Mouse (Mus musculus) thymus, adult 2 months (tissue): ENCODE measurements around the gene Gm20388. TPM values are rescaled to one million over a fixed set of nuclear protein-coding genes. Genes with fewer than 3 reads are reported as not detected.

Experiments used
- DNase-seq: peaks from one replicate; pipeline ENCODE4 v3.0.0; 2021
- H3K27ac ChIP-seq: fragments of 200-500 bp; 2 replicates; pipeline ENCODE4 v1.5.1; 2012; ENCODE audit warnings: low read length, control low read depth; ENCODE audit not compliant: control insufficient read depth, insufficient read depth
- H3K27me3 ChIP-seq: fragments of 200-500 bp; 2 replicates; pipeline ENCODE4 v1.6.1; 2012; ENCODE audit warnings: mild to moderate bottlenecking, low read length, moderate library complexity, mixed read lengths; ENCODE audit not compliant: control insufficient read depth, insufficient read depth
- H3K36me3 ChIP-seq: fragments of 200-500 bp; 2 replicates; pipeline ENCODE4 v1.6.1; 2012; ENCODE audit warnings: mild to moderate bottlenecking, low read length, moderate library complexity; ENCODE audit not compliant: control insufficient read depth, insufficient read depth
- H3K4me1 ChIP-seq: fragments of 200-500 bp; replicated peaks from 2 replicates; pipeline ENCODE4 v1.6.1; 2012; ENCODE audit warnings: low read length; ENCODE audit not compliant: control insufficient read depth, insufficient read depth
- H3K4me3 ChIP-seq: fragments of 200-500 bp; 2 replicates; pipeline ENCODE4 v1.5.1; 2012; ENCODE audit warnings: mild to moderate bottlenecking, low read length, control low read depth, moderate library complexity; ENCODE audit not compliant: control insufficient read depth, insufficient read depth
- CTCF ChIP-seq: fragments of 200-500 bp; IDR thresholded peaks from 2 replicates; pipeline ENCODE4 v1.5.1; 2012; ENCODE audit warnings: mild to moderate bottlenecking, control low read depth, low read length, moderate library complexity, borderline replicate concordance; ENCODE audit not compliant: control insufficient read depth, poor library complexity, insufficient read depth; ENCODE audit errors: extremely low read depth
- POLR2A ChIP-seq: fragments of 200-500 bp; IDR thresholded peaks from 2 replicates; pipeline ENCODE4 v1.6.1; 2012; ENCODE audit warnings: mild to moderate bottlenecking, low read length, control low read depth, moderate library complexity; ENCODE audit not compliant: control insufficient read depth, poor library complexity, insufficient read depth; ENCODE audit errors: extremely low read depth
- WGBS: fragments of 180-500 bp; shearing (Covaris S2); methylation state at CpG from one replicate; pipeline ENCODE4 v1.1.7; 2018; 5-methylcytosine and 5-hydroxymethylcytosine counted together
- polyA plus RNA-seq: library from polyadenylated mRNA; depleted of rRNA; stranded (reverse); fragments of >200 nt; gene quantifications from 2 replicates; pipeline ENCODE4 v1.2.3, GENCODE M21; 2012

Gm20388 gene
- polyA plus RNA-seq, 1 experiment = 103 TPM

GRCm38 (mm10) chr8:120079361-120079760, 168.7 kb downstream of the Gm20388 start:
- Histone ChIP-seq H3K27me3 (no peaks in the 10 kb centered on the region), H3K4me3 (no peak overlapping the region), H3K4me1 (peaks cover 7% of the 10 kb centered on the region), H3K36me3 (peaks cover 22% of the 10 kb centered on the region), H3K27ac (no peak overlapping the region)
- TF ChIP-seq CTCF = no peak
- TF ChIP-seq POLR2A = no peak
- 84% methylated on average over 5 of the region's 5 CpGs for WGBS
- no peak for DNase-seq

- WGBS = 94% methylated on average over 8 of the region's 8 CpGs
- TF ChIP-seq POLR2A (no peak), CTCF (no peak)
- DNase-seq = no peak
- H3K36me3 ChIP-seq = peaks cover 55% of the 10 kb centered on the region
- H3K4me1 ChIP-seq = no peaks in the 10 kb centered on the region
- no peaks in the 10 kb centered on the region for H3K27me3 ChIP-seq
- no peak overlapping the region for H3K4me3 ChIP-seq
- no peak overlapping the region for H3K27ac ChIP-seq
These were observed 172.6 kb downstream of the Gm20388 start for GRCm38 (mm10) chr8:120083261-120083660.

- Histone ChIP-seq H3K36me3 (peaks cover 61% of the 10 kb centered on the region), H3K27me3 (no peaks in the 10 kb centered on the region), H3K27ac (no peak overlapping the region), H3K4me1 (no peaks in the 10 kb centered on the region), H3K4me3 (no peak overlapping the region)
- 96% methylated on average over 8 of the region's 8 CpGs for WGBS
- no peak for DNase-seq
- TF ChIP-seq CTCF = no peak
These were observed 174.1 kb downstream of the Gm20388 start for GRCm38 (mm10) chr8:120084783-120085182.

- Histone ChIP-seq H3K4me3 (no peak overlapping the region), H3K4me1 (no peaks in the 10 kb centered on the region), H3K27me3 (no peaks in the 10 kb centered on the region), H3K27ac (no peak overlapping the region), H3K36me3 (peaks cover 56% of the 10 kb centered on the region)
- WGBS = 97% methylated on average over 7 of the region's 7 CpGs
- no peak for TF ChIP-seq CTCF
- TF ChIP-seq POLR2A = no peak
- DNase-seq = no peak
These were observed 178.9 kb downstream of the Gm20388 start for GRCm38 (mm10) chr8:120089511-120089910.

GRCm38 (mm10) chr8:120091032-120091431, 180.4 kb downstream of the Gm20388 start:
- 92% methylated on average over 3 of the region's 3 CpGs for WGBS
- H3K4me3 ChIP-seq = no peak overlapping the region
- H3K4me1 ChIP-seq = 0 out of 2 replicates have a peak, but pooled peaks cover 2% of the 10 kb centered on the region
- DNase-seq = no peak
- H3K36me3 ChIP-seq = peaks cover 44% of the 10 kb centered on the region
- no peak overlapping the region for H3K27ac ChIP-seq
- H3K27me3 ChIP-seq = no peaks in the 10 kb centered on the region
- TF ChIP-seq CTCF = no peak

GRCm38 (mm10) chr8:120093103-120093502, 182.5 kb downstream of the Gm20388 start:
- WGBS = 98% methylated on average over 3 of the region's 3 CpGs
- H3K27ac ChIP-seq = no peak overlapping the region
- no peak overlapping the region for H3K4me3 ChIP-seq
- TF ChIP-seq POLR2A = no peak
- TF ChIP-seq CTCF = no peak
- H3K4me1 ChIP-seq = 0 out of 2 replicates have a peak, but pooled peaks cover 3% of the 10 kb centered on the region
- peaks cover 23% of the 10 kb centered on the region for H3K36me3 ChIP-seq
- no peak for DNase-seq
- no peaks in the 10 kb centered on the region for H3K27me3 ChIP-seq

- WGBS = 93% methylated on average over 10 of the region's 10 CpGs
- H3K27ac ChIP-seq = no peak overlapping the region
- H3K27me3 ChIP-seq = no peaks in the 10 kb centered on the region
- DNase-seq = no peak
- 0 out of 2 replicates have a peak, but pooled peaks cover 3% of the 10 kb centered on the region for H3K4me1 ChIP-seq
- H3K4me3 ChIP-seq = no peak overlapping the region
- H3K36me3 ChIP-seq = peaks cover 17% of the 10 kb centered on the region
- TF ChIP-seq POLR2A (no peak), CTCF (no peak)
These were observed 184.2 kb downstream of the Gm20388 start for GRCm38 (mm10) chr8:120094801-120095200.
